Mouse (Mus musculus) lung, embryonic 15.5 days (tissue): ENCODE measurements at regions not wholly inside any gene's neighbourhood (a gene's known extent, or its start where the extent isn't known, plus 50 kb on each side); places are given as distances from the start of the nearest gene placed in this dataset.

Source experiments
- ATAC-seq: fragments of 200-750 bp; cut with Nextera tagmentation; 2 replicates; pipeline ENCODE4 v1.8.0; 2017; ENCODE audit warnings: moderate number of reproducible peaks, borderline replicate concordance; ENCODE audit not compliant: low FRiP score, low TSS enrichment; ENCODE audit errors: extremely low read depth
- H3K27ac ChIP-seq: fragments of 300-500 bp; sonication (generic); 2 replicates; pipeline ENCODE4 v1.5.1; 2015; ENCODE audit warnings: moderate library complexity, mild to moderate bottlenecking, inconsistent platforms
- H3K27me3 ChIP-seq: fragments of 300-500 bp; sonication (generic); 2 replicates; pipeline ENCODE4 v1.6.1; 2015; ENCODE audit warnings: inconsistent platforms
- H3K36me3 ChIP-seq: fragments of 300-500 bp; sonication (generic); 2 replicates; pipeline ENCODE4 v1.6.1; 2015; ENCODE audit warnings: inconsistent platforms
- H3K4me1 ChIP-seq: fragments of 300-500 bp; sonication (generic); 2 replicates; pipeline ENCODE4 v1.6.1; 2015; ENCODE audit warnings: inconsistent platforms
- H3K4me2 ChIP-seq: fragments of 300-500 bp; sonication (generic); 2 replicates; pipeline ENCODE4 v1.6.1; 2015; ENCODE audit warnings: inconsistent platforms, mild to moderate bottlenecking, moderate library complexity
- H3K4me3 ChIP-seq: fragments of 300-500 bp; sonication (generic); 2 replicates; pipeline ENCODE4 v1.5.1; 2015; ENCODE audit warnings: mild to moderate bottlenecking, inconsistent platforms
- H3K9ac ChIP-seq: fragments of 300-500 bp; sonication (generic); 2 replicates; pipeline ENCODE4 v1.6.1; 2015; ENCODE audit warnings: inconsistent platforms
- H3K9me3 ChIP-seq: fragments of 300-500 bp; sonication (generic); 2 replicates; pipeline ENCODE4 v1.6.1; 2016; ENCODE audit warnings: inconsistent platforms
- WGBS: fragments of 180-500 bp; shearing (Covaris S2); methylation state at CpG from one replicate; pipeline ENCODE4 v1.1.7; 2015; 5-methylcytosine and 5-hydroxymethylcytosine counted together

DNA sequence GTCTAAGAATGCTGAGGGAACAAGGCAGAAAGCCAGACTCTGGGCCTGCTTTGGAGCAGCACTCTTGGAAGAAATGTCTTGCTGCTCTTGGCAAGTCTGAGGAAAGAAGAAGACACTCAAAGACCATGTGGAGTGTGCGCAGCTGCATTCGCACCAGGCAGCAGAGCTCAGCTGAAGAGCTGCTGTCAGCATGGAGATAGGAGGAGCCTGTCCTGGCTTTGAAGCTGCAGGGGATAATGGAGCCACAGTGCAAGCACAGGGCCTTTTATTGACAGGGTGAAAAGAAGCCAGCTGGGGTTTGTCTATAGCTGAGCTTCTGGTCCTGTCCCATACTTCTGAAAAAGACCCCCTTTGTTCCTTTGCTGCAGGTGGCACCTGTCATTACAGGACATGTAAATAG lies 411.0 kb upstream of the Zfp462 start:
- Histone ChIP-seq H3K27ac (no peak overlapping the region), H3K9ac (no peak overlapping the region), H3K4me2 (no peak overlapping the region), H3K4me1 (no peaks in the 10 kb centered on the region; the same call in 1 of the 2 replicates), H3K4me3 (no peak overlapping the region), H3K27me3 (no peaks in the 10 kb centered on the region), H3K36me3 (no peaks in the 10 kb centered on the region), H3K9me3 (no peaks in the 10 kb centered on the region)
- WGBS: 38% methylated on average over 2 of the region's 2 CpGs
- ATAC-seq: peak; percentile 64; the same call in 1 of the 2 replicates

DNA sequence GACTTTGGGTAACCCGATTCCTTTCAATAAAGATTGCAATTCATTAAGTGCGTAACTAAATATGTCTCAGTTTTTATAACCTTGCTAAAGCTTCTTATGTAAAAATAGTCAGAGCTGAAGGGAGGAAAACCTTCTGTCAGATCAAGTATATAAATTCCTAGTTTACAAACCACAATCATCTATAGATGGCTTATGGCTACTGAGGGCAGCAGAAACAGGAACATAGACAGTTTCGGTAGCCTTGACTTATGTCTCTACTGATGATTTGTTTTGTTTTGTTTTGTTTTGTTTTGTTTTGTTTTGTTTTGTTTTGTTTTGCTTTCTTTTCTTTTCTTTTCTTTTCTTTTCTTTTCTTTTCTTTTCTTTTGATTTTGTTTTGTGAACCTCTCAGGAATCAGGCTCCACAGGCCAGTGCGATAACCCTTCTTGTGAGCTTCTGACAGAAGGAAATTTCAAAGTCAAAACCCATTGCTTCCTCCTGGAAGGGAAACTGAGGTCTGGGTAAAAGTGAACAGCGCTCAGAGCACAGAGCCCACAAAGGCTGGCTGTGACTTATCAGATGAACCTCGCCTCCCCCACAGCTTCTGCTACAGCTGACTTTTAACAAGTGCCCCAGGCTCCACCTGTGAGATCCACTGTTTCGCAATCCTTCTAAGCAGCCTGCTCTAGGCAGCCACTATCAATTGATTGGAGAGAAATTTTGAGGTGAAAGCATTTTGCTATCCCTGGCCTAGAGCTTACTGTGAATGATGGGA lies 391.8 kb upstream of the Zfp462 start:
- Histone ChIP-seq H3K27me3 (no peaks in the 10 kb centered on the region), H3K9me3 (no peaks in the 10 kb centered on the region), H3K4me2 (no peak overlapping the region), H3K36me3 (no peaks in the 10 kb centered on the region), H3K9ac (no peak overlapping the region), H3K4me3 (no peak overlapping the region), H3K27ac (no peak overlapping the region), H3K4me1 (no peaks in the 10 kb centered on the region)
- 78% methylated on average over 7 of the region's 7 CpGs for WGBS
- ATAC-seq: no peak

DNA sequence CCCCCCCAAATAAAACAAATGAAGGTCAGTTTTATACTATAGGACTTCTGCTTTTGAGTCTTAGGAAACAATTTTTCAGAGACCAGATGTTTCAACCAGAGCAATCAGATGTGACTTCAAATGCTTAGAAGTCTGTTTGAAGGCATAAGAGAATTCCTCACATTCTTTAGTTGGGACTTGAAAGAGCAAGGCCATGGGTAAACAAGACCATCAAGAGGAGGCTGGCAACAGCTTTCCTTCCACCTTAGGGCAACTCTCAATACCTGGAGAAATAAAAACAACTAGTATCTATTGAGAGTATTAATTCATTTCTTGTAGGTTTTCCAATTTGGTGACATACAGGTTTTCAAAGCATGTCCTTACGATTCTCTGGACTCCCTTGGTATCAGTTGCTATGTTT lies 381.8 kb upstream of the Zfp462 start:
- 69% methylated on average over 1 of the region's 1 CpGs for WGBS
- Histone ChIP-seq H3K4me2 (no peak overlapping the region), H3K4me1 (no peaks in the 10 kb centered on the region), H3K27ac (no peak overlapping the region), H3K9ac (no peak overlapping the region), H3K36me3 (no peaks in the 10 kb centered on the region), H3K9me3 (no peaks in the 10 kb centered on the region), H3K4me3 (no peak overlapping the region), H3K27me3 (no peaks in the 10 kb centered on the region)
- ATAC-seq: no peak

- no peak for ATAC-seq
- no peak overlapping the region for H3K27ac ChIP-seq
- H3K27me3 ChIP-seq: no peaks in the 10 kb centered on the region
- no peaks in the 10 kb centered on the region for H3K36me3 ChIP-seq
- no peak overlapping the region for H3K4me3 ChIP-seq
- H3K9ac ChIP-seq: no peak overlapping the region
- no peaks in the 10 kb centered on the region for H3K9me3 ChIP-seq
- no peaks in the 10 kb centered on the region for H3K4me1 ChIP-seq
- H3K4me2 ChIP-seq: no peak overlapping the region
Measured at GRCm38 (mm10) chr4:54573185-54573584, 371.7 kb upstream of the Zfp462 start.

DNA sequence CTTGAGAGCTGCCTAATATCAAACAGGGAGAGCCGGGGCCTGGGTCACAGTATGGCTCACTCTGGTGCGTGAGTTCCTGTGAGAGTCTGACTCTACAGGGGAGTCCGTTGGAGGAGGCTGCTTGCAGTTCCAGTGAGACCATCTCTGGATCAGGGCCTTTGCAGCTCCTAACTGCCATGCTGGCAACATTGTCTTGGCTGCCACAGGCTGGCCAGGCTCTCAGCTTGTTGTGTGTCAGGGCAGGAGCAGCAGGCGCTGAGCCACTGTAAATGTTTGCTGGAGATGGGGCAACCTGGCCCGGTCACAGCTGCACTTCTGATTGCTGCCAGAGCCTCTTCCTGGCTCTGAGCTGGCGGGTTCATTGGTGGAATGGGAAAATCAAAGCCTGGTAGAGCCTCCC lies 357.7 kb upstream of the Zfp462 start:
- H3K27me3 ChIP-seq: no peaks in the 10 kb centered on the region
- H3K4me2 ChIP-seq: no peak overlapping the region
- 0 out of 2 replicates have a peak, but pooled peaks cover 5% of the 10 kb centered on the region for H3K4me1 ChIP-seq
- no peaks in the 10 kb centered on the region for H3K9me3 ChIP-seq
- no peak for ATAC-seq
- H3K36me3 ChIP-seq: no peaks in the 10 kb centered on the region
- 67% methylated on average over 6 of the region's 6 CpGs for WGBS
- H3K27ac ChIP-seq: no peak overlapping the region
- no peak overlapping the region for H3K4me3 ChIP-seq
- no peak overlapping the region for H3K9ac ChIP-seq

- Histone ChIP-seq H3K27me3 (no peaks in the 10 kb centered on the region), H3K4me2 (no peak overlapping the region), H3K27ac (no peak overlapping the region), H3K4me3 (no peak overlapping the region), H3K4me1 (0 out of 2 replicates have a peak, but pooled peaks cover 5% of the 10 kb centered on the region), H3K9ac (no peak overlapping the region), H3K36me3 (no peaks in the 10 kb centered on the region), H3K9me3 (no peaks in the 10 kb centered on the region)
- ATAC-seq: no peak
- WGBS: 50% methylated on average over 6 of the region's 6 CpGs
Measured at GRCm38 (mm10) chr4:54588704-54589103, 356.1 kb upstream of the Zfp462 start.

GRCm38 (mm10) chr4:54601671-54602512 lies 343.0 kb upstream of the Zfp462 start:
- no peaks in the 10 kb centered on the region for H3K9me3 ChIP-seq
- H3K27me3 ChIP-seq: no peaks in the 10 kb centered on the region
- H3K36me3 ChIP-seq: no peaks in the 10 kb centered on the region
- no peak overlapping the region for H3K4me3 ChIP-seq
- H3K4me2 ChIP-seq: no peak overlapping the region
- 61% methylated on average over 15 of the region's 15 CpGs for WGBS
- ATAC-seq: no peak
- no peak overlapping the region for H3K27ac ChIP-seq
- 0 out of 2 replicates have a peak, but pooled peaks cover 4% of the 10 kb centered on the region for H3K4me1 ChIP-seq
- no peak overlapping the region for H3K9ac ChIP-seq

DNA sequence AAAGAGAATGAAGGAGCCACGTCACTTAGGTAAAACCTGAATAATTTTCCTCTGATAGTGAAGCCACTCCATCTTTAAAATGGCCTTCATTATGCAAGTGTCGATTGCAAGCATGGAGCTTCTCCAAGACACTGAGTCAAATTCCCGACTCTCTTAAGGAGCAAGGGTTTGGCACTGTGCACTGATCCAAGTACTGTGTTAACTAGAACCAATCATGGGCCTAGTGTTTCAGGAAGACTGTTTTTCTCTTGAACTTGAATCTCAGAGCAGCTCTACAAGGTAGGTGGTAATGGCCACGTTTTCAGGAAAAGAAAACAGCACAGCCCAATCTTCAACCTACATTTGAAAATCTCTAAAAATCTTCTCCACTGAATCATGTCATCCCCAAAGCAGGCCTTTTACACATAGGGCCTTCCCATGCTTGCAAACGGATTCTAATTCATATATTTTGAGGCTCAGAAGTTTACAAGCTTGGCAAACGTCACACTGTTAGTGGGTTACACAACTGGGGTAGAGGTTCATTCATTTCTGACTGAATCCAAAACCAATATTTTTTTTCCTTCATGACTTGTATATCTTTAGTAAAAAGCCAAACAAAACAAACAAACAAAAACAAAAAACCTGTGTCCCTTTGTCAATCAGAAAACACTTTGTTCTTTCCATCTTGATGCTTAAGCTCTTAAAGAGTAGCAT lies 342.2 kb upstream of the Zfp462 start:
- Histone ChIP-seq H3K36me3 (no peaks in the 10 kb centered on the region), H3K4me2 (no peak overlapping the region), H3K9ac (no peak overlapping the region), H3K9me3 (no peaks in the 10 kb centered on the region), H3K27ac (no peak overlapping the region), H3K27me3 (no peaks in the 10 kb centered on the region), H3K4me3 (no peak overlapping the region), H3K4me1 (0 out of 2 replicates have a peak, but pooled peaks cover 4% of the 10 kb centered on the region)
- ATAC-seq: no peak
- WGBS: 70% methylated on average over 6 of the region's 6 CpGs

DNA sequence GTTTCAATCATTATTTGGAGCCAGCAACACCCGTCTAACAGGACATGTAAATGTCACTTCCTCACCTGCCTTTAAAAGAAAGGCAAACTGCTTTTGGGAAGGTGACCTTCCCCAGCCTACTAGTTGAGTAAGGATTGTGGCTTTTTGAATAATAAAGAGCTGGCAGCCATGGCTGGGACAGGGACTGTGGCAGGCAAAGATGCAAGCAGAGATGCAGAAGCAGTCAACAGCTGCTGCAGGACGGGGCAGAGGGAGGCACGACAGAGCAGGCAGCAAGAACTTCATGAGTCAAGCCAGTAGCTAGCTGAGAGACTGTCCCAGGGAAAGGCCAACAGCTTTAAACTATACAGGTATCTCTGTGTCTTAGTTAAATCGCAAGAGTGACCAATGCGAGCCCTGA lies 334.7 kb upstream of the Zfp462 start:
- Histone ChIP-seq H3K9ac (no peak overlapping the region), H3K4me2 (no peak overlapping the region), H3K9me3 (no peaks in the 10 kb centered on the region), H3K4me3 (no peak overlapping the region), H3K27me3 (no peaks in the 10 kb centered on the region), H3K27ac (no peak overlapping the region), H3K36me3 (no peaks in the 10 kb centered on the region), H3K4me1 (no peaks in the 10 kb centered on the region)
- ATAC-seq: no peak
- 70% methylated on average over 5 of the region's 5 CpGs for WGBS

DNA sequence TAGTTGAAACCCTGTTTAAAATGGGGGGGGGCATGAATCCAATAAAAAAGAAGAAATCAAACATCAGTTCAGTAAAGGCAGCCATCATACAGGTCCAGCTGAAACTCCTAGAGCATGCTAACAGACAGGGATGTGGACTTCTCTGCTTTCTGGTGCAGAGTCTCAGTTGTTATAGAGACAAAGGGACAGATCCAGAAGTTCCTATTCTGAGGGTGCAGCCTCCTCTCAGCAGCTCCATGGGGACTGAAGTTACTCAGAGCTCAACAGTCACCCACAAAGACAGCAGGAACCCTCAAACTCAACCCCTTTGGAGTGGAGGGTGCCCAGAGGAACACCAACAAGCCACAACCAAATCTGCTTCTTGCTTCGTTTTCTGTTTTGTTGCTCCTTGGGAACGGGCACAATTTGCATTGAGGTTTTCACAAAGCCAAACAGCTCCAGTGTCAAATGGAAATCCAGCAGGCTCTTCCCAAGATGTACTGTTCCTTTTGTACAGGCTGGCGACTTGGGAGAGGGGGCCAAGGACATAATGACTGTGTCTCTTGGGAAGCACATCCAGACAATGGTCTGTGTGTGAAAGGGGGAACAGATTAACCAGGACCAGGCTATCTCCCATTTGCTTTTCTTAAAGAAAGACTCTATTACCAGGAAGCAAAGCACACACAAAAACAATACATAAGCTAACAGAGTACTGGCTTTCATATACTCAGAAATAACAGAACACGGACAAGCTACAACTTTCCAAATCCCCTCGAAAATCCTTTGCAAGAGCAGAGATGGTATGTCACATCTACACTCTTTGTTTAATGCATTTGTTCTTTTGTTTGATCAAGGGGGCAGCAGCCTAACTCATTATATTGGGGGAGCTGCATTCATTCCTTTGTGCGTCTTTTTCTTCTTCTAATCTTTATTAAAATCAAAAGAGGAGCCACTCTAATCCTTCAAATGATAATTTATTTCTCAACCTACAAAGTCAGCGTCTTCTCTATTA lies 332.6 kb upstream of the Zfp462 start:
- no peak for ATAC-seq
- 68% methylated on average over 7 of the region's 7 CpGs for WGBS
- H3K27ac ChIP-seq: no peak overlapping the region
- H3K36me3 ChIP-seq: no peaks in the 10 kb centered on the region
- H3K4me3 ChIP-seq: no peak overlapping the region
- H3K4me1 ChIP-seq: no peaks in the 10 kb centered on the region
- no peak overlapping the region for H3K9ac ChIP-seq
- no peaks in the 10 kb centered on the region for H3K9me3 ChIP-seq
- no peaks in the 10 kb centered on the region for H3K27me3 ChIP-seq
- no peak overlapping the region for H3K4me2 ChIP-seq

GRCm38 (mm10) chr4:54613076-54613475 lies 331.8 kb upstream of the Zfp462 start:
- H3K4me1 ChIP-seq: no peaks in the 10 kb centered on the region
- H3K4me3 ChIP-seq: no peak overlapping the region
- no peak overlapping the region for H3K9ac ChIP-seq
- no peak overlapping the region for H3K4me2 ChIP-seq
- H3K27me3 ChIP-seq: no peaks in the 10 kb centered on the region
- no peak for ATAC-seq
- 68% methylated on average over 3 of the region's 3 CpGs for WGBS
- no peak overlapping the region for H3K27ac ChIP-seq
- no peaks in the 10 kb centered on the region for H3K9me3 ChIP-seq
- no peaks in the 10 kb centered on the region for H3K36me3 ChIP-seq
